Mouse (Mus musculus) hindbrain, postnatal 0 days (tissue): Measurements from ENCODE around the gene Cldn14. TPM values are rescaled to one million over a fixed set of nuclear protein-coding genes. Genes with fewer than 3 reads are reported as not detected.
A peak's percentile ranks its signal among the peaks of the same experiment; 100 is the strongest.

ENCODE experiments used
- ATAC-seq: fragments of 200-750 bp; cut with Nextera tagmentation; 2 replicates; pipeline ENCODE4 v1.8.0; 2017; ENCODE audit warnings: mild to moderate bottlenecking, moderate TSS enrichment, moderate library complexity
- DNase-seq: peaks from one replicate; pipeline ENCODE4 v3.0.0-alpha.2; 2015; ENCODE audit warnings: low spot score
- H3K27ac ChIP-seq: fragments of 300-500 bp; sonication (generic); 2 replicates; pipeline ENCODE4 v1.5.1; 2014; ENCODE audit warnings: mild to moderate bottlenecking
- H3K27me3 ChIP-seq: fragments of 300-500 bp; sonication (generic); 2 replicates; pipeline ENCODE4 v1.6.1; 2014; ENCODE audit warnings: low read length, mixed read lengths; ENCODE audit not compliant: insufficient read depth
- H3K36me3 ChIP-seq: fragments of 300-500 bp; sonication (generic); 2 replicates; pipeline ENCODE4 v1.6.1; 2014; ENCODE audit warnings: low read length, mixed read lengths; ENCODE audit not compliant: insufficient read depth
- H3K4me1 ChIP-seq: fragments of 300-500 bp; sonication (generic); 2 replicates; pipeline ENCODE4 v1.6.1; 2014; ENCODE audit warnings: antibody characterized with exemption, low read length, mixed read lengths; ENCODE audit not compliant: insufficient read depth
- H3K4me2 ChIP-seq: fragments of 300-500 bp; sonication (generic); 2 replicates; pipeline ENCODE4 v1.6.1; 2014; ENCODE audit warnings: low read depth, mild to moderate bottlenecking, low read length, moderate library complexity, mixed read lengths
- H3K4me3 ChIP-seq: fragments of 300-500 bp; sonication (generic); 2 replicates; pipeline ENCODE4 v1.5.1; 2014; ENCODE audit warnings: low read length
- H3K9ac ChIP-seq: fragments of 300-500 bp; sonication (generic); replicated peaks from 2 replicates; pipeline ENCODE4 v1.6.1; 2014; ENCODE audit warnings: mild to moderate bottlenecking, low read length, moderate library complexity, mixed read lengths
- H3K9me3 ChIP-seq: fragments of 300-500 bp; sonication (generic); 2 replicates; pipeline ENCODE4 v1.6.1; 2016; ENCODE audit warnings: low read length, mixed read lengths
- CTCF ChIP-seq: IDR thresholded peaks from 2 replicates; pipeline ENCODE4 v1.5.1; 2016; ENCODE audit warnings: antibody characterized with exemption, control low read depth, low read depth
- WGBS: fragments of 180-500 bp; shearing (Covaris S2); extraction: QIAGEN DNeasy Blood & Tissue Kit; methylation state at CpG from one replicate; pipeline ENCODE4 v1.1.7; 2014; 5-methylcytosine and 5-hydroxymethylcytosine counted together
- polyA plus RNA-seq: library from polyadenylated mRNA; unstranded; fragments of >200 nt; fragmentation: Nextera tagmentation; extraction: Ambion mirVana; gene quantifications from 2 replicates; pipeline ENCODE4 v1.2.1, GENCODE M21; 2015
- total RNA-seq: library from RNA; depleted of rRNA; stranded (reverse); fragments of >200 nt; gene quantifications from 2 replicates; pipeline ENCODE4 v1.2.3, GENCODE M21; 2014

Gene Cldn14
- total and polyA plus RNA-seq, 2 experiments from 2014 or later: 0.23 TPM; not detected in 1

DNA sequence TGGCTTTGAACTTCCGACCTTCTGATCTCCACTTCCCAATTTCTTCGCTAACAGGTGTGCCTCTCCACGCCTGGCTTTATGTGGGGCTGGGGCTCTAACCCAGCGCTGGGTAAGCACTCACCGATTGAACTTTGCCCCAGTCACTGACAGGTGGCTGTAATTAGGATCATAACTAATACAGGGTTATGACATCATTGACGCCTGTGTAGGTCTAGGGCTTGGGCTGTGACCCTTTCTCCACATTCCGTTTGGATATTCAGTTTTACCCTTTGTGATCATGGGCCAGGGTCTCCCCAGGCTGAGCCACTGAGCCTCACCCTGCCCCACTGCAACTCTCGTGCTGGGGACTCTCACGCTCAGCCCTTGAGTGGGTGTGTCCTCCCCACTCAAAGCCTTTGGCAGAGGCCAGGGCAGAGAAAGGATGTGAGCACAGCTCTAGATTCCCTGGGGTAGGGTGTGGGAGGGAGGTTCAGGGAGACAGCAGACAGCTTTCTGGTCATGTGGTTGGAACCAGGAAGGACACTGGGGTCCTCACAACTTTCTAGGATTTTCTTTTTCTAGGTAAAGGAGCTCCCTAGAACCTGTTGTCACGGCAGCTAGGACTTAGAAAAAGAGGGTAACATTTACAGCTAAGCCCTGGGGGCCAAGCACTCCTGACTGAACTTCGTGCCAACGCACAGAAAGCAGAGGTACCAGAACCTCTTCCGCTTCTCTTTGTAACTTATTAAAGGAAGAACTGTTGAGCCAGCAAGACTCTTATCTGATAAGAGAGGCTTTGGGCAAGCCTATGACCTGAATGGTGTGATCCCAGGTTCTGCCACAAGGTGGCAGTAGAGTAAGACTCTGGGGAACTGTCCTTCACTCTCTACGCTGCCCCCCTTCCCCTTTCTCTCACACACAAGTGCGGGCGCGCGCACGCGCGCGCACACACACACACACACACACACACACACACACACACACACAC lies 90.6 kb downstream of the Cldn14 start:
- Histone ChIP-seq H3K27me3 (no peaks in the 10 kb centered on the region), H3K4me2 (peak overlapping the region; percentile 35; the same call in 1 of the 2 replicates), H3K27ac (no peak overlapping the region), H3K4me1 (no peaks in the 10 kb centered on the region), H3K9ac (no peak overlapping the region), H3K36me3 (no peaks in the 10 kb centered on the region), H3K4me3 (no peak overlapping the region), H3K9me3 (no peaks in the 10 kb centered on the region)
- peak; percentile 85 for TF ChIP-seq CTCF
- 40% methylated on average over 20 of the region's 22 CpGs for WGBS
- ATAC-seq (peak; percentile 73), DNase-seq (peak; percentile 88)

- Histone ChIP-seq H3K36me3 (no peaks in the 10 kb centered on the region), H3K4me1 (no peaks in the 10 kb centered on the region), H3K9me3 (no peaks in the 10 kb centered on the region), H3K9ac (no peak overlapping the region), H3K4me2 (no peak overlapping the region), H3K27me3 (no peaks in the 10 kb centered on the region), H3K27ac (no peak overlapping the region), H3K4me3 (no peak overlapping the region)
- TF ChIP-seq CTCF: peak; percentile 54
- 45% methylated on average over 7 of the region's 10 CpGs for WGBS
- peak; percentile 47 for DNase-seq
- ATAC-seq: no peak
Observed at GRCm38 (mm10) chr16:93915338-93915849, 93.2 kb downstream of the Cldn14 start.

- Histone ChIP-seq H3K4me1 (no peaks in the 10 kb centered on the region), H3K36me3 (no peaks in the 10 kb centered on the region), H3K4me3 (no peak overlapping the region), H3K27ac (no peak overlapping the region), H3K27me3 (no peaks in the 10 kb centered on the region), H3K9me3 (no peaks in the 10 kb centered on the region), H3K4me2 (no peak overlapping the region), H3K9ac (no peak overlapping the region)
- DNase-seq (no peak), ATAC-seq (no peak)
- no peak for TF ChIP-seq CTCF
- 75% methylated on average over 10 of the region's 10 CpGs for WGBS
Observed at GRCm38 (mm10) chr16:93913881-93914576, 94.6 kb downstream of the Cldn14 start.

DNA sequence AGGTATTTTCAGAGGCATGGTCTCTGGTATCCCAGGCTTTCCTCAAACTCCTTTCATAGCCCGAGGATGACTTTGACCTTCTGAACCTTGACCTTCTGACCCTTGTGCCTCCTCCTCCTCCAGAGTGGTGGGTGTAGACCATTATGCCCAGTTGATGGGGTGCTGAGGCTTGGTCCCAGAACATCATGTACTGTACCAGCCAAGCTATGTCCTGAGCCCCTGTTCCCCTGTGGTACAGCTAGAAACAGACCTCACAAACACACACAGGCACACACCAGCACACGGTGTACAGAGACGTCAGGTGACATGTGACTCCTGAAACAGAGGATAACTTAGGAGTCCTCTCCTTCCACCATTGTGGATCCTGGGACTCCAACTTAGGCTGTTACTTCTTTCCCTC lies 95.8 kb downstream of the Cldn14 start:
- Histone ChIP-seq H3K4me3 (no peak overlapping the region), H3K4me2 (no peak overlapping the region), H3K9me3 (no peaks in the 10 kb centered on the region), H3K9ac (no peak overlapping the region), H3K27me3 (no peaks in the 10 kb centered on the region), H3K4me1 (no peaks in the 10 kb centered on the region), H3K36me3 (no peaks in the 10 kb centered on the region), H3K27ac (no peak overlapping the region)
- DNase-seq: no peak
- ATAC-seq: no peak
- WGBS: 70% methylated on average over 3 of the region's 3 CpGs
- no peak for TF ChIP-seq CTCF

- WGBS: 68% methylated on average over 5 of the region's 5 CpGs
- ATAC-seq: no peak
- no peak for TF ChIP-seq CTCF
Observed at GRCm38 (mm10) chr16:93912158-93912557, 96.5 kb downstream of the Cldn14 start.

GRCm38 (mm10) chr16:93910735-93911665 lies 97.6 kb downstream of the Cldn14 start:
- WGBS: 67% methylated on average over 28 of the region's 28 CpGs
- ATAC-seq (no peak), DNase-seq (no peak)
- no peaks in the 10 kb centered on the region for H3K4me1 ChIP-seq
- no peak overlapping the region for H3K4me2 ChIP-seq
- no peaks in the 10 kb centered on the region for H3K36me3 ChIP-seq
- H3K9ac ChIP-seq: no peak overlapping the region
- H3K9me3 ChIP-seq: no peaks in the 10 kb centered on the region
- H3K27ac ChIP-seq: no peak overlapping the region
- no peaks in the 10 kb centered on the region for H3K27me3 ChIP-seq
- no peak for TF ChIP-seq CTCF
- H3K4me3 ChIP-seq: no peak overlapping the region

More at GRCm38 (mm10) chr16:93912158-93912557, 96.5 kb downstream of the Cldn14 start:
- H3K9ac ChIP-seq: no peak overlapping the region
- no peaks in the 10 kb centered on the region for H3K27me3 ChIP-seq
- no peak overlapping the region for H3K4me3 ChIP-seq
- no peak overlapping the region for H3K27ac ChIP-seq
- H3K9me3 ChIP-seq: no peaks in the 10 kb centered on the region
- no peaks in the 10 kb centered on the region for H3K36me3 ChIP-seq
- H3K4me1 ChIP-seq: no peaks in the 10 kb centered on the region
- no peak overlapping the region for H3K4me2 ChIP-seq
- DNase-seq: no peak
